Comparison of ENCODE assay signal across 16 mouse cellular contexts in the genomic region with DNA sequence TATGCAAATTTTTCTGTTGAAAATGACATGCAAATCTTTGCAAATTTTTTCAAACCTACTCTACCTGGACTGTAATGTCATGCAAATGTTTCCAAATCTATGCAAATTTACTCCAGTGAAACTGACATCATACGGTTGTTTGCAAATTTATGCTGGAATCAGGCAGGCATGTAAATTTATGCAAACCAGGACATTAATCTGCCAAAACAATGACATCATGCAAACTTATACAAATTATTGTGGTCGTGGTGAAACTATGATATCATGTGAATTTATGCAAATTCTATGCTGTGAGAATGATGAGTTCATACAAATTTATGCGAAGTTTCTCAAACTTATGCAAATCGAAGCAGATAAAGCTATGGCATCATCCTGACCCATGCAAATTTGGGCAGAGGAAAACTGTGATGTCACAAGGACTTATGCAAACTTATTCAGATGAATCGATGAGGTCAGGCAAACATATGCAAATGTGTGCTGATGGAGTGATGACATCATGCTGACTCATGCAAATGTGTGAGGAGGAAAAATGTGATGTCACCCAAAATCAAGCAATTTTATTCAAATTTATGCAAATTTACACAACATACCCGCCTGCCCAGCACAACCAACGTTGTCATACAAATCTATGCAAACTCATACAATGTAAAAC. TPM values are rescaled to one million over a fixed set of nuclear protein-coding genes. Genes with fewer than 3 reads are reported as not detected.
DNase-seq lines count a peak whose midpoint lies in the region; ATAC-seq lines count a peak whose summit lies in the region.
"Had no signal": no experiment of that assay in that cellular context is flagged by ENCODE, and none has a peak within 500 bp of the region (broad histone marks: within the 10 kb centered on the region; RNA-seq: fewer than 3 reads in every experiment).

No protein-coding gene starts in this region.

- no peak; the same call in 1 of the 2 replicates for ATAC-seq in midbrain, embryonic 11.5 days (ENCODE audit: low FRiP score)
- ATAC-seq in midbrain, embryonic 13.5 days: no peak
- ATAC-seq in forebrain, embryonic 16.5 days: peak; percentile 13

- no peak overlapping the region for H3K4me2 ChIP-seq in midbrain, embryonic 11.5 days
- no peak overlapping the region for H3K4me2 ChIP-seq in midbrain, embryonic 13.5 days (replicated peaks)
- no peak overlapping the region for H3K4me2 ChIP-seq in forebrain, embryonic 16.5 days (ENCODE audit: low read length)
- H3K4me2 ChIP-seq: embryonic facial prominence, embryonic 13.5 days had no signal

- H3K36me3 ChIP-seq in midbrain, embryonic 11.5 days (ENCODE audit: control insufficient read depth, insufficient read depth, low read length): 0 out of 2 replicates have a peak, but pooled peaks cover 2% of the 10 kb centered on the region
- H3K36me3 ChIP-seq in midbrain, embryonic 13.5 days: peaks cover 12% of the 10 kb centered on the region
- H3K36me3 ChIP-seq in forebrain, embryonic 16.5 days (ENCODE audit: control insufficient read depth, insufficient read depth): no peaks in the 10 kb centered on the region; the same call in 1 of the 2 replicates

- H3K4me1 ChIP-seq in midbrain, embryonic 11.5 days (ENCODE audit: control insufficient read depth, insufficient read depth, low read length): no peaks in the 10 kb centered on the region
- H3K4me1 ChIP-seq in midbrain, embryonic 13.5 days (replicated peaks): no peaks in the 10 kb centered on the region
- no peaks in the 10 kb centered on the region for H3K4me1 ChIP-seq in forebrain, embryonic 16.5 days (replicated peaks; ENCODE audit: control insufficient read depth, insufficient read depth, low read length)
- H3K4me1 ChIP-seq: embryonic facial prominence, embryonic 13.5 days had no signal

- H3K9me3 ChIP-seq in midbrain, embryonic 11.5 days (ENCODE audit: control insufficient read depth, low read length): peaks cover 55% of the 10 kb centered on the region; the same call in 1 of the 2 replicates
- H3K9me3 ChIP-seq in midbrain, embryonic 13.5 days: peaks cover 32% of the 10 kb centered on the region
- peaks cover 30% of the 10 kb centered on the region for H3K9me3 ChIP-seq in forebrain, embryonic 16.5 days (ENCODE audit: control insufficient read depth, low read length)

- H3K9ac ChIP-seq in midbrain, embryonic 11.5 days (ENCODE audit: low read length): no peak overlapping the region
- H3K9ac ChIP-seq in midbrain, embryonic 13.5 days (replicated peaks): no peak overlapping the region
- H3K9ac ChIP-seq in forebrain, embryonic 16.5 days (replicated peaks; ENCODE audit: low read depth, low read length): no peak overlapping the region
- H3K9ac ChIP-seq: embryonic facial prominence, embryonic 13.5 days had no signal

- WGBS in midbrain, embryonic 11.5 days: 94% methylated on average over 7 of the region's 7 CpGs
- WGBS in midbrain, embryonic 13.5 days: 88% methylated on average over 7 of the region's 7 CpGs
- 70% methylated on average over 7 of the region's 7 CpGs for WGBS in forebrain, embryonic 16.5 days

- H3K27me3 ChIP-seq in midbrain, embryonic 11.5 days (ENCODE audit: control insufficient read depth, insufficient read depth, low read length): no peaks in the 10 kb centered on the region
- H3K27me3 ChIP-seq in midbrain, embryonic 13.5 days: no peaks in the 10 kb centered on the region
- H3K27me3 ChIP-seq in forebrain, embryonic 16.5 days (replicated peaks; ENCODE audit: control insufficient read depth, insufficient read depth, low read length): no peaks in the 10 kb centered on the region
- H3K27me3 ChIP-seq: embryonic facial prominence, embryonic 13.5 days had no signal

- peak; percentile 82 for DNase-seq in midbrain, embryonic 11.5 days (ENCODE audit: low spot score, missing footprints)
- DNase-seq in R1 (ENCODE audit: low read depth, low spot score): peak; percentile 55
- DNase-seq in retina, postnatal 1 day: peak; percentile 55
- no peak for DNase-seq in left cerebral cortex, adult 9 months (ENCODE audit: low spot score in 2 of 2)
- DNase-seq in ovary, adult 18-20 months (ENCODE audit: low spot score): no peak
- DNase-seq: cerebellum, adult 11 months; kidney, adult 18-20 months; layer of hippocampus, adult 9-11 months had no signal

- no peak overlapping the region for H3K4me3 ChIP-seq in midbrain, embryonic 11.5 days (ENCODE audit: low read depth, low read length)
- no peak overlapping the region for H3K4me3 ChIP-seq in midbrain, embryonic 13.5 days (replicated peaks)
- H3K4me3 ChIP-seq in forebrain, embryonic 16.5 days (replicated peaks; ENCODE audit: low read length): no peak overlapping the region
- H3K4me3 ChIP-seq: embryonic facial prominence, embryonic 13.5 days had no signal

- no peak overlapping the region for H3K27ac ChIP-seq in midbrain, embryonic 11.5 days (ENCODE audit: low read depth, low read length)
- no peak overlapping the region for H3K27ac ChIP-seq in midbrain, embryonic 13.5 days
- H3K27ac ChIP-seq in forebrain, embryonic 16.5 days (ENCODE audit: low read length): no peak overlapping the region
- H3K27ac ChIP-seq: embryonic facial prominence, embryonic 13.5 days had no signal

RNA-seq across cellular contexts. Expression of a gene that starts 7.1 kb away (rescaled TPM):
- 2.4 and 2.7 TPM in 2 replicates for polyA plus RNA-seq in midbrain, embryonic 11.5 days (2014; fragmentation: Nextera tagmentation; extraction: Ambion mirVana)
- polyA plus RNA-seq in midbrain, embryonic 13.5 days (2015; fragmentation: Nextera tagmentation; extraction: Ambion mirVana): 1.8 and 2.7 TPM in 2 replicates
- 0.93 and 1.4 TPM in 2 replicates for polyA plus RNA-seq in forebrain, embryonic 16.5 days (2015; fragmentation: Nextera tagmentation; extraction: Ambion mirVana)

RNA-seq across cellular contexts. Expression of a gene that starts 30.6 kb away (rescaled TPM):
- not detected in 2 replicates for polyA plus RNA-seq in midbrain, embryonic 11.5 days (2014; fragmentation: Nextera tagmentation; extraction: Ambion mirVana)
- polyA plus RNA-seq in midbrain, embryonic 13.5 days (2015; fragmentation: Nextera tagmentation; extraction: Ambion mirVana): not detected in 2 replicates
- polyA plus RNA-seq in forebrain, embryonic 16.5 days (2015; fragmentation: Nextera tagmentation; extraction: Ambion mirVana): not detected in 2 replicates
- polyA plus RNA-seq: embryonic facial prominence, embryonic 13.5 days; gonadal fat pad, adult 2 months; heart, postnatal 0 days; limb, embryonic 11.5 days; liver, embryonic 16.5 days had no signal

RNA-seq across cellular contexts. Expression of a gene that starts 47.9 kb away (rescaled TPM):
- not detected in 2 replicates for polyA plus RNA-seq in midbrain, embryonic 11.5 days (2014; fragmentation: Nextera tagmentation; extraction: Ambion mirVana)
- polyA plus RNA-seq in midbrain, embryonic 13.5 days (2015; fragmentation: Nextera tagmentation; extraction: Ambion mirVana): not detected in 2 replicates
- not detected in 2 replicates for polyA plus RNA-seq in forebrain, embryonic 16.5 days (2015; fragmentation: Nextera tagmentation; extraction: Ambion mirVana)
- polyA plus RNA-seq: embryonic facial prominence, embryonic 13.5 days; gonadal fat pad, adult 2 months; heart, postnatal 0 days; limb, embryonic 11.5 days; liver, embryonic 16.5 days; testis, adult 2 months had no signal

Comparison
In these comparisons a context has a peak if more than half of its experiments do, and no peak if none do; other contexts are left out.
1. DNase-seq: peak in midbrain, embryonic 11.5 days (single experiment), R1 (single experiment) and retina, postnatal 1 day (single experiment); none in left cerebral cortex, adult 9 months (0 of 2) and ovary, adult 18-20 months (single experiment).